Mouse (Mus musculus) MEL (cell line): ENCODE data around the gene Ucp3. TPM values are rescaled to one million over a fixed set of nuclear protein-coding genes. Genes with fewer than 3 reads are reported as not detected.

Experiments
- DNase-seq: peaks from one replicate; pipeline ENCODE4 v3.0.0; 2011; ENCODE audit warnings: low read depth, low spot score
- H3K27ac ChIP-seq: 2 replicates; pipeline ENCODE4 v1.5.1; 2012; ENCODE audit warnings: low read depth, mild to moderate bottlenecking, control low read depth, low read length, moderate library complexity; ENCODE audit not compliant: control insufficient read depth
- H3K27me3 ChIP-seq, 2 experiments: fragments of 150-350 bp in 1 of 2; sonication (generic) in 1 of 2; 2 replicates each; pipeline ENCODE4 v1.6.1; 2012; ENCODE audit warnings: low read length in 2 of 2, mild to moderate bottlenecking in 2 of 2, improper control_type of control experiment in 1 of 2, moderate library complexity in 1 of 2; ENCODE audit not compliant: insufficient read depth in 2 of 2, control insufficient read depth in 1 of 2
- H3K36me3 ChIP-seq, 2 experiments: 2 replicates each; pipeline ENCODE4 v1.6.1; 2012 to 2014; ENCODE audit warnings: low read length in 2 of 2, improper control_type of control experiment in 1 of 2, inconsistent platforms in 1 of 2, mild to moderate bottlenecking in 1 of 2; ENCODE audit not compliant: insufficient read depth in 2 of 2, control insufficient read depth in 1 of 2
- H3K4me1 ChIP-seq, 2 experiments: fragments of 150-350 bp in 1 of 2; sonication (generic) in 1 of 2; 2 replicates each; pipeline ENCODE4 v1.6.1; 2012; ENCODE audit warnings: low read length in 2 of 2, improper control_type of control experiment in 1 of 2, mild to moderate bottlenecking in 1 of 2; ENCODE audit not compliant: insufficient read depth in 2 of 2, control insufficient read depth in 1 of 2
- H3K4me3 ChIP-seq, 2 experiments: fragments of 150-350 bp in 1 of 2; sonication (generic) in 1 of 2; 2 replicates each; pipeline ENCODE4 v1.5.1; 2012; ENCODE audit warnings: low read depth in 2 of 2, low read length in 2 of 2, mild to moderate bottlenecking in 2 of 2, moderate library complexity in 2 of 2, control low read depth in 1 of 2, improper control_type of control experiment in 1 of 2; ENCODE audit not compliant: control insufficient read depth in 1 of 2, insufficient read depth in 1 of 2
- H3K79me2 ChIP-seq: 2 replicates; pipeline ENCODE4 v1.6.1; 2012; ENCODE audit warnings: mild to moderate bottlenecking, low read length, moderate library complexity; ENCODE audit not compliant: control insufficient read depth, poor library complexity, insufficient read depth
- H3K9ac ChIP-seq: 2 replicates; pipeline ENCODE4 v1.6.1; 2012; ENCODE audit warnings: low read depth, mild to moderate bottlenecking, control low read depth, low read length, moderate library complexity; ENCODE audit not compliant: control insufficient read depth, poor library complexity, severe bottlenecking
- H3K9me3 ChIP-seq: fragments of 150-350 bp; sonication (generic); replicated peaks from 2 replicates; pipeline ENCODE4 v1.6.1; 2012; ENCODE audit warnings: mild to moderate bottlenecking, low read length, improper control_type of control experiment, moderate library complexity; ENCODE audit not compliant: insufficient read depth
- E2F4 ChIP-seq: IDR thresholded peaks from 2 replicates; pipeline ENCODE4 v1.6.1; 2011; ENCODE audit warnings: low read depth, low read length, improper control_type of control experiment, borderline replicate concordance
- ELF1 ChIP-seq: IDR thresholded peaks from 2 replicates; pipeline ENCODE4 v1.6.1; 2014; ENCODE audit warnings: low read depth, mild to moderate bottlenecking, inconsistent platforms, low read length, improper control_type of control experiment, moderate library complexity
- EP300 ChIP-seq, 2 experiments: IDR thresholded peaks; 2 replicates each; pipeline ENCODE4 v1.6.1; 2011; ENCODE audit warnings: improper control_type of control experiment in 2 of 2, low read length in 2 of 2, low read depth in 1 of 2, mild to moderate bottlenecking in 1 of 2
- GABPA ChIP-seq: IDR thresholded peaks from 2 replicates; pipeline ENCODE4 v1.6.1; 2012; ENCODE audit warnings: low read depth, mild to moderate bottlenecking, inconsistent platforms, low read length, improper control_type of control experiment, moderate library complexity
- HCFC1 ChIP-seq: IDR thresholded peaks from 2 replicates; pipeline ENCODE4 v1.6.1; 2012; ENCODE audit warnings: low read depth, mild to moderate bottlenecking, inconsistent platforms, low read length, improper control_type of control experiment, moderate library complexity
- JUND ChIP-seq: IDR thresholded peaks from 2 replicates; pipeline ENCODE4 v1.6.1; 2011; ENCODE audit warnings: low read depth, mild to moderate bottlenecking, improper control_type of control experiment, low read length
- MAZ ChIP-seq: IDR thresholded peaks from 2 replicates; pipeline ENCODE4 v1.6.1; 2012; ENCODE audit warnings: low read depth, mild to moderate bottlenecking, inconsistent platforms, low read length, improper control_type of control experiment
- MXI1 ChIP-seq: IDR thresholded peaks from 2 replicates; pipeline ENCODE4 v1.6.1; 2011; ENCODE audit warnings: mild to moderate bottlenecking, low read depth, low read length, improper control_type of control experiment
- NELFE ChIP-seq: IDR thresholded peaks from 2 replicates; pipeline ENCODE4 v1.6.1; 2011; ENCODE audit warnings: low read depth, low read length, improper control_type of control experiment
- POLR2A ChIP-seq, 2 experiments: IDR thresholded peaks; 2 replicates each; pipeline ENCODE4 v1.6.1; 2011 to 2012; ENCODE audit warnings: low read length in 2 of 2, mild to moderate bottlenecking in 2 of 2, control low read depth in 1 of 2, improper control_type of control experiment in 1 of 2, low read depth in 1 of 2, moderate library complexity in 1 of 2; ENCODE audit not compliant: control insufficient read depth in 1 of 2, insufficient read depth in 1 of 2, poor library complexity in 1 of 2
- SMC3 ChIP-seq: IDR thresholded peaks from 2 replicates; pipeline ENCODE4 v1.6.1; 2011; ENCODE audit warnings: low read depth, low read length, improper control_type of control experiment
- TBP ChIP-seq: IDR thresholded peaks from 2 replicates; pipeline ENCODE4 v1.8.0; 2011; ENCODE audit warnings: low read depth, low read length, improper control_type of control experiment
- USF1 ChIP-seq: IDR thresholded peaks from 2 replicates; pipeline ENCODE4 v1.6.1; 2014; ENCODE audit warnings: low read depth, mild to moderate bottlenecking, inconsistent platforms, low read length, improper control_type of control experiment, moderate library complexity
- USF2 ChIP-seq, 2 experiments: IDR thresholded peaks; 2 replicates each; pipeline ENCODE4 v1.6.1; 2011 to 2012; ENCODE audit warnings: improper control_type of control experiment in 2 of 2, low read length in 2 of 2, borderline replicate concordance in 1 of 2, inconsistent platforms in 1 of 2, low read depth in 1 of 2, mild to moderate bottlenecking in 1 of 2; ENCODE audit not compliant: insufficient read depth in 1 of 2
- polyA plus RNA-seq, 2 experiments: library from polyadenylated mRNA; stranded (reverse) in 1 of 2; unstranded in 1 of 2; fragments of >175 nt in 1 of 2; fragments of >200 nt in 1 of 2; gene quantifications; 2 replicates each; pipeline versions ENCODE4 v1.2.1 to v1.2.4; 2012; ENCODE audit warnings: low replicate concordance in 2 of 2, low read depth in 1 of 2; ENCODE audit not compliant: insufficient read length in 2 of 2, insufficient read depth in 1 of 2, missing spikeins in 1 of 2
- total RNA-seq: library from RNA; depleted of rRNA; stranded (reverse); fragments of 300-350 nt; gene quantifications from 2 replicates; pipeline ENCODE4 v1.2.3, GENCODE M21; 2012

Ucp3 gene
- total and polyA plus RNA-seq, 3 experiments = not detected

DNA sequence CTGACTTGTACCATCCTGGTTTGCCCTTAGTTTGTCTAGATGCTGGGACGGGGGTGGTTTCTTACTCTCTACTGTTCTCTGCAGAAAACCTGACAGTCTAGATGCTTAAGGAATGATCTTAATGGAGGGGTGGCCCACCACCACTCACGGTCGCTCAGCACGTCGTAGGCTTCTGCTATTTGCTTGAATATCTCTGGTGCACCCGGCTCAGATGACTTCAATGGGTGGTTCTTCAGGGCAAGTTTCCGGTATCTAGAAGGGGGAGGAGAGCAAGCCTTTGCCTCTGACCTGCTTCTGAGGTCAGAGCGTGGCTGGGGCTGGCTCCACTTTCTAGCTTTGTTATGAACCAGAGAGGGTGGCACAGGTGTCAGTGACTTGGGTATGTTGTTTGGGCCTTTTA lies 38.8 kb downstream of the Ucp3 start (continued):
- TF ChIP-seq USF2 (IDR thresholded peaks at IDR 0.05; ENCODE audit: borderline replicate concordance in 1 of 2, insufficient read depth in 1 of 2, low read depth in 1 of 2, low read length in 2 of 2) (no peak), USF1 (0 out of 2 replicates have a peak, but pooled peaks have one; percentile 11), E2F4 (no peak), ELF1 (0 out of 2 replicates have a peak, but pooled peaks have one; percentile 26), GABPA (no peak), NELFE (peak; percentile 42; the same call in 1 of the 2 replicates), POLR2A (IDR thresholded peaks at IDR 0.05; ENCODE audit: control insufficient read depth in 1 of 2, insufficient read depth in 1 of 2, low read depth in 1 of 2, low read length in 2 of 2, poor library complexity in 1 of 2) (peak; percentile 26 to 63; a peak in 2 of 4 replicates), HCFC1 (peak; percentile 46; the same call in 1 of the 2 replicates)

DNA sequence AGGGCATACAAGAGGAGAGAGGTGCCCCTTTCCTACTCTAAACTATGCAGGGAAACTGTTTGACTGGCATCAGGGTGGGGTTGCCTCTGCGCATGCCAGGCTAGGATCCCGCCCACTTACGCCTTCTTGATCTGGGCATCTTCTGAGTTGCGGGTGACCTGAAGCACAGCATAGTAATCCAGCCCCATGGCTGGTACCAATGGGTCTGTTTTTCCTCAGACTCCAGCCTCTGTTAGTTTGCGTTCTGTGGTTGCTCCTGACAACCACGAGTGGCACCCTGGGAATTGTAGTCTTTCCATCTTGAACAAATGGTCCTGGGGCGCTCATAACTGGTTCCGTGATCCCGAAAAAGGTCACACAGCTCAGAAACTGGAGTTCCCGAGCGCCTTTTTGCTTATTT lies 41.8 kb downstream of the Ucp3 start, which contains the start of gene Dnajb13:
TSS of gene Dnajb13 (minus strand) at position 388 of the 400 bp plus-strand sequence.
- no peak within 1 kb of the TSS for H3K27ac ChIP-seq
- DNase-seq = no peak
- no peak within 1 kb of the TSS for H3K4me3 ChIP-seq
- peaks cover 0 to 5% of the 10 kb centered on the region in 2 experiments; a peak in 1 of 4 replicates for H3K4me1 ChIP-seq
- H3K9me3 ChIP-seq = no peaks in the 10 kb centered on the region
- H3K27me3 ChIP-seq = no peaks in the 10 kb centered on the region; a peak in 1 of 4 replicates
- no peak for TF ChIP-seq MXI1
- TF ChIP-seq HCFC1 = peak; percentile 63; the same call in 1 of the 2 replicates
- no peak within 1 kb of the TSS for H3K9ac ChIP-seq
- H3K36me3 ChIP-seq = no peaks in the 10 kb centered on the region; a peak in 1 of 4 replicates
- no peaks in the 10 kb centered on the region for H3K79me2 ChIP-seq

DNA sequence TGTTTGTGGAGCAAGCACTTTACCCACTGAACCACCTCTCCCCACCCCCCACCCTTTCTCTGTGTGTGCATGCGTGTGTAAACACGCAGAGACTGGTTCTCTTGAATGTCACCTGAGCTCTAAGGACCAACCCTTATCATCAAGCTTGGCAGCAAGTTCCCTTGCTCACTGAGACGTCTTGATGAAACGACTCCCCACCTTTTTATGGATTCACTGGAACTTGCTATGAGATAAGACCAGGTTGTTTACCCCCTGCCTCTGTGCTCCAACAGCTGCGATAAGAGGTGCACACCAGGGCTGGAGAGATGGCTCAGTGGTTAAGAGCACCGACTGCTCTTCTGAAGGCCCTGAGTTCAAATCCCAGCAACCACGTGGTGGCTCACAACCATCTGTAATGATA lies 47.4 kb downstream of the Ucp3 start:
- H3K9me3 ChIP-seq = no peaks in the 10 kb centered on the region
- no peak for DNase-seq
- no peak overlapping the region for H3K4me3 ChIP-seq
- H3K27me3 ChIP-seq = no peaks in the 10 kb centered on the region; a peak in 1 of 4 replicates
- H3K9ac ChIP-seq = no peak overlapping the region
- peaks cover 0 to 9% of the 10 kb centered on the region in 2 experiments; a peak in 2 of 4 replicates for H3K4me1 ChIP-seq
- peaks cover 0 to 3% of the 10 kb centered on the region in 2 experiments; a peak in 2 of 4 replicates for H3K36me3 ChIP-seq
- no peak overlapping the region for H3K27ac ChIP-seq
- TF ChIP-seq ELF1 = no peak
- TF ChIP-seq JUND = no peak
- TF ChIP-seq EP300 (IDR thresholded peaks at IDR 0.05; ENCODE audit: low read depth in 1 of 2, low read length in 2 of 2) = no peak
- peak; percentile 90 for TF ChIP-seq TBP
- no peak for TF ChIP-seq MAZ
- TF ChIP-seq SMC3 = no peak
- no peaks in the 10 kb centered on the region for H3K79me2 ChIP-seq
